Mouse (Mus musculus) ZHBTc4 (cell line): ENCODE measurements around the gene Gm20388.

ENCODE experiments used
- DNase-seq: peaks from one replicate; pipeline ENCODE4 v3.0.0-alpha.2; 2011; ENCODE audit warnings: low read depth, low spot score

Gm20388 gene

GRCm38 (mm10) chr8:122405146-122405805 is 2494.6 kb downstream of the Gm20388 start:
- no peak for DNase-seq

DNA sequence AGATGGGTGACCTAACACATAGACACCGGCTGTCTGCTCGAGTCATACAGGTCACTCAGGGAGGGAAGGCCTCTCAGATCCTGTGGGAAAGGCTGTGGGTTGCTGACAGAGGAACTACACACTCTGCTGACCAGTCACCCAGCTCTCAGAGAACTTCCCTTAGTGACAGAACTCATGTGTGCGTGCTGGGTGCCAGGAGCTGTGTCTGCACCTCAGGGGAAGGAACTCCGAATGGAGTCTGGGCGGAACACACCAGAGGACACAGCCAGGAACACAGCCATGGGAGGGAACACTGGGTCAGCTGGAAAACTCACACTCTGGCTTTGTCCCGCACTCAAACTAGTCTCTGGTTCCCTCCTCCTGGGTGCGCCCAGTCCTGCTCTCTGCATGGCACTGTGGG is 2497.0 kb downstream of the Gm20388 start:
- no peak for DNase-seq

GRCm38 (mm10) chr8:122414311-122414710 is 2503.7 kb downstream of the Gm20388 start:
- peak; percentile 47 for DNase-seq

DNA sequence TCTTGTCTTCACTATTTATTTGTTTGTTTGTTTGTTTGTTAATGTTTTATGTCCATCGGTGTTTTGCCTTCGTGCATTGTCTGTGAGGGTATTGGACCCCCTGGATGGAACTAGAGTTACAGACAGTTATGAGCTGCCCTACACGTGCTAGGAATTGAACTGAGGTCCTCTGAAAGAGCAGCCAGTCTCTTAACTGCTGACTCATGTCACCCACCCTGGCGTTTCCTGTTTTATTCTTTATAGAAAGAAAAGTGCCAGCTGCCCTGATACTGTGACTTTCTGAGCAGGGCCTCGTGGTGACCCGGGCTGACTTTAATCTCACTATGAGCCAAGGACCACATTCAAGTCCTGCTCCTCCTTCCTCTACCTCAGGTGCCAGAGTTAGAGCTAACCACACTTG is 2504.9 kb downstream of the Gm20388 start:
- DNase-seq, result no peak

- DNase-seq, result no peak
Observed at GRCm38 (mm10) chr8:122419881-122420555, 2509.4 kb downstream of the Gm20388 start.

- DNase-seq, result no peak
Observed at GRCm38 (mm10) chr8:122421376-122422070, 2510.9 kb downstream of the Gm20388 start, which contains the start of gene Il17c. Gene Il17c, plus strand, starts transcription at chr8:122422020.

GRCm38 (mm10) chr8:122423217-122423616 is 2512.6 kb downstream of the Gm20388 start:
- peak; percentile 39 for DNase-seq

GRCm38 (mm10) chr8:122423659-122424058 is 2513.0 kb downstream of the Gm20388 start:
- peak; percentile 92 for DNase-seq

DNA sequence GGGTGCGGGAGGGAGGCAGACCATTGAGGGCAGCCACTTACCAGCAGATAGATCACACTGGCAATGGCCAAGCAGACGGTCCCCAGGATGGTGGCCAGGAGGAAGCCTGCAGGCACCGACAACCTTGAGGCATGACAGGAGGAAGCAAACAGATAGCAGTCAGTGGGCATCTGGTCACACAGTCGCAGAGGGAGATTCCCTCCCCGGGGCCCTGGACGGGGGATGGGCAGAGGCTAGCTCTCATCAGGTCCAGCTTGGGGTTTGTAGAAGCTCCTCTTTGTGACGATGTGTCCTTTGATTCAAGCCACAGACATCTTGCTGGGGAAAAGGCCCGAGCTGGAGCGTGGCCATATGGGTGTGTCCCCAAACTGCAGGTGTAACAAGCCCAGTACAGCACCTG is 2515.5 kb downstream of the Gm20388 start:
- no peak for DNase-seq

- DNase-seq, result no peak
Observed at GRCm38 (mm10) chr8:122427607-122428006, 2517.0 kb downstream of the Gm20388 start.

DNA sequence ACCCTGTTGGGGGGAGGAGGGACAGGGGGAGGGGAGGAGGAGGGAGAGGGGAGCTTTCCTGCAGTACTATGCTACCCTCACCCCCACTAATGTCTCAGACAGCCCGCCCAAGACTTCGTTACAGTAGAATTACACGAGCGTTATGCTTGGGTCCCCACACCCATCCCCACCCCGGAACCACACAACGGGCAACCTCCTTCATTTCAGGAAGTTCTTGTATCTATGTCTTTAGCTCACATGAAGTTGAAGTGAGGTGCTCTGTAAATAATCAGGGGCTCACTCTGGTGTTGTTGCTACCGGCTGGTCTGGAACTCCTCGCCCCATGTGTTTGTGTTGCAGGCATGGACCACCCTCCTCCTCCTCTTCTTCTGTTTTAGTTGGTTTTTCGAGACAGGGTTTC is 2517.5 kb downstream of the Gm20388 start:
- DNase-seq, result no peak

GRCm38 (mm10) chr8:122430058-122430636 is 2519.5 kb downstream of the Gm20388 start:
- no peak for DNase-seq

DNA sequence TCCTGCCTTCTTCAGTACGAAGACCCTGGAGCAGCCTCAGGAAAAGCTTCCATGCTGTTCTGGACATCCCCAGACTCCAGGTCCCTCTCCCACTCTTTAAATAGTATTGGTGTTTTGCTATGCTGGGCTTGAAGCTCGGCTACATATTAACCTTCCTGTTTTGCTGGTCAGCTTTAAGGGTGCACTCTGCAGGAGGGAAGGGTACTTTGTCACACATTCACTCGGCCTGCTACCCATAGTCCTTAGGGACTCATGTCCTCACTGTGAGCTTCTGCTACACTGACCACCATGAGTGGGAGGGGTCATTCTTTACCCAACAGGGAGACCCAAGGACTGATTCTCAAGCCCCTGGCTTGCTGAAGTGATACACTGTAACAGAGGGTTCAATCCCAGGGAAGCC is 2520.0 kb downstream of the Gm20388 start:
- DNase-seq, result no peak

GRCm38 (mm10) chr8:122431694-122432442 is 2521.2 kb downstream of the Gm20388 start:
- no peak for DNase-seq

DNA sequence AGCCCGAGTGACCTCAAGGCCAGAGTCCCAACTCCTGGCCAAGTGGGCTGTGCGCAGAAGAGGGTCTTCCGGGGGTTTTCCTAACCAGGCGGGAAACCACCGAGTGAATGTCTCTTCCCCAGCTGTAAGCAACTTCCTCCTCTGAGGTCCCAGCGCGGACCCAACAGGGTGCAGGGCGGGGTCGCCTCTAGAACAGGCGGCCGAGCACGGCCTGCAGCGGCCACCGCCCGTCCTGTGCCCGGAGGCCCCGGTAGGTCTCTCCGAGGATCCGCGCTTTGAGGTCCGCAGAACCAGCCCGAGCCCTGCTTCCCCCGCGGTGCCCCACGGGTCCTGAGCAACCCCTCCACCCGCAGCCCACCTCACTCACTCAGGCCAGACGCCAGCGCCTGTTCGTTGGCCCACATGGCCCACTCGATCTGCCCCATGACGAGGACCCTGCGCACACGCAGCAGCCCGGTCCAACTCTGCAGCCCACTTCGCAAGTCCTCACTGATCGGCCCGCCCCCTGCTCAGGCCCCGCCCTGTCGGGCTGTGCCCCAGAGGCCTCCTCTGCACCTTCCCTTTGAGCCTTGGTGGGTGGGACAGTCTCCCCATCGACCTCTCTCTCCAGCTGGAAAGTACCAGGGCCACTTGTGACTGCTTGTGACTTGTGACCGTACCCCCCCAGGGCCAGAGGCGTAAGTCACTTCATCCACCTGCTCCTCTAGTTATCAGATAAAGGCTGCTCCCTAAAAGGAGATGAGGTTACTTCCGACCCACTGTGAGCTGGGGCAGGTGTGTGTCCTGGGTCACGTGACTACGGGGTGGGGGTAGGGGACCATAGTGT is 2522.0 kb downstream of the Gm20388 start, which contains the start of gene Cyba:
Cyba (minus strand) TSS at position 488 of the 826 bp plus-strand sequence.
- peak; percentile 80 for DNase-seq

- no peak for DNase-seq
Observed at GRCm38 (mm10) chr8:122433269-122433905, 2522.7 kb downstream of the Gm20388 start.

GRCm38 (mm10) chr8:122435375-122435774 is 2524.7 kb downstream of the Gm20388 start:
- DNase-seq, result peak; percentile 73

- DNase-seq, result no peak
Observed at GRCm38 (mm10) chr8:122436146-122436545, 2525.5 kb downstream of the Gm20388 start.

DNA sequence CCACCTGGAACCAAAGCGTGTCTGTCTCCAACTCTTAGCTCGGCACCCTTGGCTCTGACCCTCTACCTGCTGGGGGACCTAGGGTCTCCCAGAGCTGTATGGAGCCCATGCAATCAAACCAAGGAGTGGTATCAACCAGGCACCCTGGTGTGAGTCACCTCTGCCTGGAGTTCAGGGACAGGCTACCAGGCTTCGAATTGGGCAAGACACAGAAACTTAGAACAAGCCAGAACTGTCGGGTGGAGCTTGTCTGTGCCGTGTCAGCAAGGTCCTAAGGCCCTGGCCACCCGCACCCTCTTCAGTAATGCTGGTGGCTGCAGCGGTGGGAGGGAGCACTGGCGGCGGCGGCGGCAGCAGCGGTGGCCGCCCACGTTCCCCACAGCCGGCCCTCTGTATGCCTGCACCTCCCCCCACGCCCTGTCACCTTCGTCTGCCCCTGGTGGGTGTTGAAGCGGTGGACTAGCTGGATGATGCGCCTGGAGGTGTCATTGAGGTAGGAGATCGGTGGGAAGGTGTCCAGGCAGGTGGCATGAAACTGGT is 2526.0 kb downstream of the Gm20388 start:
- peak; percentile 29 for DNase-seq
